Mouse (Mus musculus) spleen, adult 2 months (tissue): ENCODE measurements around the gene Defb11.
"Not testable (repeated sequence)": the region's sequence is repeated elsewhere in the genome, so short reads cannot be mapped to it uniquely, and the experiment has no call there.

ENCODE experiments used
- CTCF ChIP-seq: fragments of 200-500 bp; IDR thresholded peaks from 2 replicates; pipeline ENCODE4 v1.5.1; 2011; ENCODE audit warnings: mild to moderate bottlenecking, inconsistent platforms; ENCODE audit not compliant: insufficient read depth, insufficient read length, insufficient replicate concordance; ENCODE audit errors: extremely low read depth
- POLR2A ChIP-seq: fragments of 200-500 bp; IDR thresholded peaks from 2 replicates; pipeline ENCODE4 v1.6.1; 2011; ENCODE audit warnings: low read depth, low read length, inconsistent platforms

DNA sequence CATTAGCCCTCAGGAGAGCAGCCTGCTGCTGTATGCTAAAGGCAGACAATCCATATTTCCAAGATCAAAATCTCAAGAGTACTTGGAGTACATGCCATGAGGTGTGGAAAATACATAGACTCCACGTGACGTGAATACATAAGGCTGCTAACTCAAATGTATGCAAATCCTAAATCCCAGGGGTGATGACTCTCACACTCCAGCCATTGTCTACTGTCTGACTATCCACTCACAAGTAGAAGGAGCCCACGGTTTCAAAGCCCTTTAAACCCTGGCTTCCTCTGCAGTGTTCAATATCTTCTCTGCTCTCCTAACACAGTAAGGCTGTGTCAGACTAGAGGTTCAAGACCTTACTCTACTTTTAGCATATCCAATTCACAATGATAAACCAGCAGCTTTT, 24.5 kb upstream of the Defb11 start:
- not testable (repeated sequence) for TF ChIP-seq POLR2A, CTCF
